Mouse (Mus musculus): ENCODE data around the gene Clec18a. TPM values are rescaled to one million over a fixed set of nuclear protein-coding genes. Genes with fewer than 3 reads are reported as not detected.

Gene Clec18a
- polyA plus RNA-seq, 1 experiment from 2014 or later = 1.8 TPM

- Histone ChIP-seq H3K4me1 (peaks cover 19% of the 10 kb centered on the region), H3K27me3 (replicated peaks; ENCODE audit: low read depth, poor library complexity, severe bottlenecking) (no peaks in the 10 kb centered on the region), H3K4me3 (no peak overlapping the region), H3K27ac (replicated peaks) (no peak overlapping the region), H3K9me3 (no peaks in the 10 kb centered on the region), H3K36me3 (replicated peaks) (peaks cover 89% of the 10 kb centered on the region)
- no peak for DNase-seq (ENCODE audit: low spot score)
- 96% methylated on average over 12 of the region's 12 CpGs for WGBS
Observed at GRCm38 (mm10) chr8:111053827-111054518, 38.3 kb downstream of the Clec18a start.

- Histone ChIP-seq H3K4me3 (no peak overlapping the region), H3K27ac (replicated peaks) (no peak overlapping the region), H3K9me3 (no peaks in the 10 kb centered on the region), H3K4me1 (no peaks in the 10 kb centered on the region), H3K27me3 (replicated peaks; ENCODE audit: low read depth, poor library complexity, severe bottlenecking) (no peaks in the 10 kb centered on the region), H3K36me3 (replicated peaks) (peaks cover 100% of the 10 kb centered on the region)
- no peak for DNase-seq (ENCODE audit: low spot score)
- 95% methylated on average over 7 of the region's 7 CpGs for WGBS
Observed at GRCm38 (mm10) chr8:111049106-111049505, 43.1 kb downstream of the Clec18a start.

DNA sequence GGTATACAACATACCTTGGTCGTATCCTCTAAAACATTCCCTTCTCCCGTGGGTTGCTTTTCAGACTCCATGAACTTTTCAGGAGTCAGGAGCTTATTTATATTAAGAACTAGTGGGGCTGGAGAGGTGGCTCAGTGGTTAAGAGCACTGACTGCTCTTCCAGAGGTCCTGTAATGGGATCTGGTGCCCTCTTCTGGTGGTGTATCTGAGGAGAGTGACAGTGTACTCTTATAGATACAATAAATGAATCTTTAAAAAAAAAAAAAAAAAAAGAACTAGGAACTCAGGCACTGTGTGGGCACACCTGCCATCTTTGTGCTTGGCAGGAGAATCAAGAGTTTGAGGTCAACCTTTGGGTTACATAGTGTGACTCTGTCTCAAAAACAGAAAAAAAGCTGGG lies 43.5 kb downstream of the Clec18a start:
- no peak for DNase-seq (ENCODE audit: low spot score)
- H3K9me3 ChIP-seq = no peaks in the 10 kb centered on the region
- no peak overlapping the region for H3K27ac ChIP-seq (replicated peaks)
- 94% methylated on average over 2 of the region's 2 CpGs for WGBS
- H3K27me3 ChIP-seq (replicated peaks; ENCODE audit: low read depth, poor library complexity, severe bottlenecking) = no peaks in the 10 kb centered on the region
- no peaks in the 10 kb centered on the region for H3K4me1 ChIP-seq
- peaks cover 100% of the 10 kb centered on the region for H3K36me3 ChIP-seq (replicated peaks)
- H3K4me3 ChIP-seq = no peak overlapping the region

GRCm38 (mm10) chr8:111044003-111044734 lies 48.1 kb downstream of the Clec18a start:
- no peak for DNase-seq (ENCODE audit: low spot score)
- 53% methylated on average over 2 of the region's 2 CpGs for WGBS
- Histone ChIP-seq H3K27me3 (replicated peaks; ENCODE audit: low read depth, poor library complexity, severe bottlenecking) (no peaks in the 10 kb centered on the region), H3K4me3 (no peak overlapping the region), H3K27ac (replicated peaks) (no peak overlapping the region), H3K9me3 (no peaks in the 10 kb centered on the region), H3K36me3 (replicated peaks) (peaks cover 100% of the 10 kb centered on the region), H3K4me1 (no peaks in the 10 kb centered on the region)

DNA sequence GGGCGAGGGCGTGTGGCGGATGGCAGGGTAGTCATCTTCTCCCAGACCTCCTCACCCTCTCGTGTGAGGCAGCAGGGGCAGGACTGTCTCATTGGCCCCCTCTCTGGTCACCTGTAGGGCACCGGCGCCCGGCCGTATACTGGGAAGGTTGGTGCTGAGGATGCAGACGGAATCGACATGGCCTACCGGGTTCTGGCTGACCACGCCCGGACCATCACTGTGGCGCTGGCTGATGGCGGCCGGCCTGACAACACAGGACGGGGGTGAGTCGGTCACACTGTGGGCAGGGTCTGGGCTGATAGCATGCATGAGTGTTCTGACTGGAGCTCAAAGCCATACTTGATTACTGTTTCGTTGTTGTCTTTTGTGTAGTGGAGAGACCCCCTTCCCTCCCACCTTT lies 49.7 kb downstream of the Clec18a start:
- H3K27ac ChIP-seq (replicated peaks) = no peak overlapping the region
- WGBS = 94% methylated on average over 19 of the region's 19 CpGs
- H3K9me3 ChIP-seq = no peaks in the 10 kb centered on the region
- H3K36me3 ChIP-seq (replicated peaks) = peaks cover 100% of the 10 kb centered on the region
- H3K4me3 ChIP-seq = no peak overlapping the region
- no peaks in the 10 kb centered on the region for H3K4me1 ChIP-seq
- no peak for DNase-seq (ENCODE audit: low spot score)
- H3K27me3 ChIP-seq (replicated peaks; ENCODE audit: low read depth, poor library complexity, severe bottlenecking) = no peaks in the 10 kb centered on the region

DNA sequence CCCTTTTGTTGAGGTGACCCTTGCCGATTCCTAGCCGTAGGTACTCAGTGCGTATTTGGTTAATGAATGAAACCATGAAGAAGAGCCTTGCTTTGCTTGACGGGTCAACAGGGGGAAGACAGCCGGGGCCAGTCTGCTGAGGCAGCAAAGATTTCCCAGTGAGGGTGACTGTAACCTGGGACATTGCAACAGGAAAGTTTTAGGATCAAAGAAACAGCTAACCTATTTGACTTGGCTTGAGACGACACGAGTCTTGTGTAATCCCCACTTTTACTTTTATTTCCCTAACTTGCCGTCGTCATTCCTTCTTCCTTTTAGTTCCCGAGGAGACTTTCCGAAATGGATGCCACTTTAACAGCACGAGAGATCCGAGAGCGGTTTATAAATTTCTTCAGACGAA lies 55.6 kb downstream of the Clec18a start:
- 95% methylated on average over 15 of the region's 15 CpGs for WGBS
- Histone ChIP-seq H3K4me1 (peaks cover 18% of the 10 kb centered on the region), H3K27me3 (replicated peaks; ENCODE audit: low read depth, poor library complexity, severe bottlenecking) (peaks cover 5% of the 10 kb centered on the region), H3K9me3 (no peaks in the 10 kb centered on the region), H3K36me3 (replicated peaks) (peaks cover 65% of the 10 kb centered on the region), H3K4me3 (no peak overlapping the region), H3K27ac (replicated peaks) (no peak overlapping the region)
- DNase-seq (ENCODE audit: low spot score) = no peak

DNA sequence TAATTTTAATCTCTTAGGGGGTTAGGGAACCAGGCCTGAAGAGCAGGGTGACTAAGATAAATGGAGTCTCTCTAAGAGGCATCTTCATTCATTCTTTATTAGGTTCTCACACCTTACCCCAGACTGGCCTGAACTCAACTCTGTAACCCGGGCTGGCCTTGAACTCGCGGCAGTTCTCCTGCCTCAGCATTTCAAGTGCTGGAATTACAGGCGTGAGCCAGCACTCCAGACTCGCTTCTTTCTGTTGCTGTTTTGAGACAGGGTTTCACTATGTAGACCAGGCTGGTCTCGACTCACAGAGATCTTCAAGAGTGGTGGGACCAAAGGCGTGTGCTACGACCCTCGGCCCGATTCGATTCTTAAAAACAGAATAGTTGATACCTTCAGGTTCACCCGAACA lies 58.0 kb downstream of the Clec18a start:
- Histone ChIP-seq H3K36me3 (replicated peaks) (peaks cover 42% of the 10 kb centered on the region), H3K27me3 (replicated peaks; ENCODE audit: low read depth, poor library complexity, severe bottlenecking) (peaks cover 14% of the 10 kb centered on the region), H3K4me1 (peaks cover 18% of the 10 kb centered on the region), H3K4me3 (peak overlapping the region; percentile 79), H3K27ac (replicated peaks) (peak overlapping the region; percentile 94), H3K9me3 (no peaks in the 10 kb centered on the region)
- peak; percentile 56 for DNase-seq (ENCODE audit: low spot score)
- WGBS = 26% methylated on average over 12 of the region's 12 CpGs

DNA sequence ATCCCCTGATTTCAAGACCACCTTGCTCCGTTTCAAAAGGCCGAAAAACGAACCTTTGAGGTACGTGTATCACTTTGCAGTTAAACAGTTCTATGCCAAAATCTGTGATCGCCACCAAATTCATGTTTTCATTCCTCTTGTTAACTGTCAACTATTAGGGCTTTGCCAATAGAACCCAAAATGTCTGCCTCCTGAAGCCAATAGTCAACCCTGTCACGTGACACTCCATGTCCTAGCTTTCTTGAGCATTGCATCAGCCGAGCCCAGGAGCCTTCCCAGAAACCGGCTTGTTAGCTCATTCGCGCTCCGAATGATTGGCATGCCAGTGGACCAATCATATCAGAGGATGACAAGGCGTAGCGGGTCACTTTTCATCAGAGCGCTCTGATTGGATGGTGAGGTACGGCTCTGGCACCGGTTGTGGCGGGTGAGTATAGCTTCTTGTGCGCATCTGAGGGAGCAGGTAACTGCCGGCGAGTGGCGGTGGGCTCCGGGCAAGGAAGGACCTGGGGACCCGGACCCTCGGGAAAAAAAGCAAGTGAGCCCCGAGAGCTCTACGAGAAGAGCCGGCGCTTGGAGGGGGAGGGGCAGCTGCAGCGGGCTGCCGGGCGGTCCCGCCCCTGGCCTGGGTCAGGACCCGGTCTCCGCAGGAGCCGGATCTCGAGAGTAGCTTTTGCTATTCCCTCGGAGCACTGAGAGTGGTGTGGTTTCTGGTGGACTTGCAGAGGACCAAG lies 58.6 kb downstream of the Clec18a start:
- H3K27me3 ChIP-seq (replicated peaks; ENCODE audit: low read depth, poor library complexity, severe bottlenecking) = peaks cover 14% of the 10 kb centered on the region
- H3K9me3 ChIP-seq = no peaks in the 10 kb centered on the region
- WGBS = 5% methylated on average over 37 of the region's 37 CpGs
- DNase-seq (ENCODE audit: low spot score) = peak; percentile 96
- H3K27ac ChIP-seq (replicated peaks) = peak overlapping the region; percentile 94
- peak overlapping the region; percentile 79 for H3K4me3 ChIP-seq
- peaks cover 36% of the 10 kb centered on the region for H3K36me3 ChIP-seq (replicated peaks)
- peaks cover 18% of the 10 kb centered on the region for H3K4me1 ChIP-seq

GRCm38 (mm10) chr8:111032916-111033315 lies 59.3 kb downstream of the Clec18a start, which contains the start of gene Aars:
Gene Aars, plus strand, starts transcription at chr8:111033144.
- Histone ChIP-seq H3K36me3 (replicated peaks) (peaks cover 28% of the 10 kb centered on the region), H3K4me3 (peak within 1 kb of the TSS; percentile 79), H3K4me1 (peaks cover 22% of the 10 kb centered on the region), H3K27ac (replicated peaks) (peak within 1 kb of the TSS; percentile 94), H3K9me3 (no peaks in the 10 kb centered on the region), H3K27me3 (replicated peaks; ENCODE audit: low read depth, poor library complexity, severe bottlenecking) (peaks cover 14% of the 10 kb centered on the region)
- WGBS = 93% methylated on average over 7 of the region's 7 CpGs
- no peak for DNase-seq (ENCODE audit: low spot score)

GRCm38 (mm10) chr8:111031572-111031971 lies 60.7 kb downstream of the Clec18a start, which contains the start of gene Ddx19b:
Gene Ddx19b, minus strand, starts transcription at chr8:111031751.
- peaks cover 14% of the 10 kb centered on the region for H3K27me3 ChIP-seq (replicated peaks; ENCODE audit: low read depth, poor library complexity, severe bottlenecking)
- H3K4me3 ChIP-seq = no peak within 1 kb of the TSS
- no peak within 1 kb of the TSS for H3K27ac ChIP-seq (replicated peaks)
- H3K36me3 ChIP-seq (replicated peaks) = peaks cover 15% of the 10 kb centered on the region
- no peaks in the 10 kb centered on the region for H3K9me3 ChIP-seq
- 97% methylated on average over 19 of the region's 19 CpGs for WGBS
- no peak for DNase-seq (ENCODE audit: low spot score)
- H3K4me1 ChIP-seq = peaks cover 30% of the 10 kb centered on the region

- WGBS = 77% methylated on average over 6 of the region's 6 CpGs
Observed at GRCm38 (mm10) chr8:111030045-111030444, 62.2 kb downstream of the Clec18a start.

DNA sequence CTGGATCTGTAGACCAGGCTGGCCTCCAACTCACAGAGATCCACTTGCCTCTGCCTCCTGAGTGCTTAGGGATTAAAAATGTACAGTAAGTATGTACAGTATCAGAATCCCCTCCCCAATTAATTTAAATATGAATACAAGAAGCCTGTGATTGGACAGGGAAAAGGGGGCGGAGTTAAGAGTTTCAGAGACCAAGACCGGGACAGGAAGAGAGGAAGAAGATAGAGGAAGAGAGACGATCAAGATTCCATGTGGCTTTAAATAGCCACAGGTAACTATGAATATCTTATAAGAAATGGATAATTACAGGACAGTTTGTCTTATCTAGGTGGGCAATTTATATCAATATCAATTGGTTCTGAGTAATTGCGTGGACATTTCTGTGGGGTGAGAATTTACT lies 62.6 kb downstream of the Clec18a start:
- H3K4me3 ChIP-seq = no peak overlapping the region
- no peaks in the 10 kb centered on the region for H3K9me3 ChIP-seq
- no peak for DNase-seq (ENCODE audit: low spot score)
- no peak overlapping the region for H3K27ac ChIP-seq (replicated peaks)
- peaks cover 14% of the 10 kb centered on the region for H3K27me3 ChIP-seq (replicated peaks; ENCODE audit: low read depth, poor library complexity, severe bottlenecking)
- WGBS = 55% methylated on average over 4 of the region's 4 CpGs
- peaks cover 20% of the 10 kb centered on the region for H3K4me1 ChIP-seq
- no peaks in the 10 kb centered on the region for H3K36me3 ChIP-seq (replicated peaks)

More at GRCm38 (mm10) chr8:111030045-111030444, 62.2 kb downstream of the Clec18a start:
- Histone ChIP-seq H3K9me3 (no peaks in the 10 kb centered on the region), H3K4me1 (peaks cover 24% of the 10 kb centered on the region), H3K36me3 (replicated peaks) (no peaks in the 10 kb centered on the region), H3K4me3 (no peak overlapping the region), H3K27ac (replicated peaks) (no peak overlapping the region), H3K27me3 (replicated peaks; ENCODE audit: low read depth, poor library complexity, severe bottlenecking) (peaks cover 14% of the 10 kb centered on the region)
- no peak for DNase-seq (ENCODE audit: low spot score)

Data from embryonic facial prominence, embryonic 10.5 days (tissue).